Mouse (Mus musculus): ENCODE data around the gene Slk. TPM values are rescaled to one million over a fixed set of nuclear protein-coding genes. Genes with fewer than 3 reads are reported as not detected.

Gene Slk
- total and polyA plus RNA-seq, 3 experiments = 21.1 to 33.6 (median 25.5) TPM

DNA sequence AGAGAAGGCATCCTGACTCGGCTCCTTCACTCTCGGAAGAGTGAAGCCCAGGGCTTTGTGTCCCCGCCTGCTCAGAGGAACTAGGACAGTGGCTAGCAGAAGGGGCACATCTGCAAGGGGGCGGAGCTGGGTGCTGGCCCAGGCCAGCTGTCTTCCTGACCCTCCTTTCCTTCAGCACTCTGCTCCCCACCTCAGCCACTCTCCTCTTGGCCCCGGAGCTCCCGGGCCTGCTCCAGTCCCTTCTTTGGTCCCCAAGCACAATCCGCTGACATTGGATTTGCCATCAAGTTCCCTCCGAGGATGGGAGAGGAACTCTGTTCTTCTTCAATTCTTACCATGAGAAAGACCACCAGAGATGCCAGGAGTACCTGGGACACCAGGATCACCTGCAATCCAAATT is 72.8 kb downstream of the Slk start:
- in situ Hi-C loops (cut with MboI; ENCODE audit: low pct_ligation_motif_present, low pct_unique_long_range_greater_than_20kb, low sequenced_read_pairs) (loop anchor here (10.0 to 25.0 kb wide), 4 partner anchors 143 to 297 kb away; partner anchors contain the start of gene Cfap58), dilution Hi-C loops (cut with MboI; ENCODE audit: extremely low pct_ligation_motif_present, extremely low pct_unique_long_range_greater_than_20kb, low sequenced_read_pairs) (no loop called here)
- H3K79me2 ChIP-seq (replicated peaks; ENCODE audit: control insufficient read depth, extremely low read depth, insufficient read depth, poor library complexity, severe bottlenecking) = no peaks in the 10 kb centered on the region
- H3K4me3 ChIP-seq (replicated peaks in 1 of 3; ENCODE audit: low read depth in 2 of 3, low read length in 2 of 3, poor library complexity in 1 of 3) = no peak overlapping the region
- H3K9ac ChIP-seq (ENCODE audit: insufficient read depth, low read depth) = no peak overlapping the region
- peaks cover 37 to 54% of the 10 kb centered on the region in 2 experiments for H3K4me1 ChIP-seq (ENCODE audit: control insufficient read depth in 1 of 2, insufficient read depth in 2 of 2)
- DNase-seq (ENCODE audit: extremely low read depth) = no peak
- H3K9me3 ChIP-seq (replicated peaks; ENCODE audit: low read length) = no peaks in the 10 kb centered on the region
- no peaks in the 10 kb centered on the region for H3K27me3 ChIP-seq (replicated peaks)
- H3K4me2 ChIP-seq (ENCODE audit: insufficient read depth, low read depth, poor library complexity, severe bottlenecking) = no peak overlapping the region
- H3K27ac ChIP-seq (ENCODE audit: insufficient read depth, low read depth) = no peak overlapping the region
- no peak for TF ChIP-seq JUND (conservative IDR thresholded peaks at IDR 0.05; ENCODE audit: low read depth, low read length)
- no peak for TF ChIP-seq USF2 (conservative IDR thresholded peaks at IDR 0.05; ENCODE audit: low read depth, low read length)
- TF ChIP-seq CHD2 (IDR thresholded peaks at IDR 0.05; ENCODE audit: low read length) = no peak
- TF ChIP-seq RCOR1 (conservative IDR thresholded peaks at IDR 0.05; ENCODE audit: low read depth, low read length) = no peak
- no peak for TF ChIP-seq MYC (IDR thresholded peaks at IDR 0.05; ENCODE audit: low read depth, low read length)
- TF ChIP-seq KAT2A (IDR thresholded peaks at IDR 0.05; ENCODE audit: insufficient replicate concordance, low read length) = no peak
- no peak for TF ChIP-seq MAX (IDR thresholded peaks at IDR 0.05; ENCODE audit: low read length)
- TF ChIP-seq IRF4 (IDR thresholded peaks at IDR 0.05; ENCODE audit: low read depth, low read length) = no peak
- no peak for TF ChIP-seq ZNF384 (IDR thresholded peaks at IDR 0.05; ENCODE audit: low read depth, low read length)
- TF ChIP-seq NRF1 (IDR thresholded peaks at IDR 0.05; ENCODE audit: low read depth, low read length) = no peak
- no peak for TF ChIP-seq SIN3A (IDR thresholded peaks at IDR 0.05; ENCODE audit: low read length)
- no peak for TF ChIP-seq ZMIZ1 (IDR thresholded peaks at IDR 0.05; ENCODE audit: low read depth, low read length)
- no peak for TF ChIP-seq JUN (IDR thresholded peaks at IDR 0.05; ENCODE audit: insufficient read depth, low read depth, low read length)
- TF ChIP-seq TBP (conservative IDR thresholded peaks at IDR 0.05; ENCODE audit: low read depth, low read length) = no peak
- no peak for TF ChIP-seq MAFK (IDR thresholded peaks at IDR 0.05; ENCODE audit: insufficient replicate concordance, low read length)
- no peak for TF ChIP-seq POLR2AphosphoS2 (IDR thresholded peaks at IDR 0.05; ENCODE audit: low read depth, low read length)
- TF ChIP-seq NELFE (IDR thresholded peaks at IDR 0.05; ENCODE audit: low read depth, low read length) = no peak
- peaks cover 0 to 23% of the 10 kb centered on the region in 2 experiments for H3K36me3 ChIP-seq (replicated peaks in 1 of 2; ENCODE audit: control insufficient read depth in 1 of 2, insufficient read depth in 1 of 2, low read length in 1 of 2)

DNA sequence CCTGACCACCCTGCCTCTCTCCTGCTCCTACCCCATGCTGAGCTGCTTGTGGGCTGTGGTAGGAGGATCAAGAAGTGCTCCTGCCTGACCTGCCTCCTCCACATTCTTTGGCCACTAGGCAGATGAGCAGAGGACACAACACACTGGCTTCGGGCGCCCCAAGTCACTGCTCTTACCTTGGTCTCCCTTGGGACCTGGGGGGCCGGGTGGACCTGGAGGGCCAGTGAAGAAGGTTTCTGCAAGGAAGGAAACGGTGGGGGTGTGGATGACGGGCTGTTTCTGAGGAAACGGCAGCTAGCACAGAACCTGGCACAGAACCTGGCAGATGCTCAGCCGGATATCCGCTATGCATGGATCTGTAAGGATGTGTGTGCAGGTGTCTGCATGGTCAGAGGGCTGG is 73.7 kb downstream of the Slk start:
- Histone ChIP-seq H3K4me3 (replicated peaks in 1 of 3; ENCODE audit: low read depth in 2 of 3, low read length in 2 of 3, poor library complexity in 1 of 3) (no peak overlapping the region), H3K4me1 (ENCODE audit: control insufficient read depth in 1 of 2, insufficient read depth in 2 of 2) (peaks cover 37 to 54% of the 10 kb centered on the region in 2 experiments), H3K9me3 (replicated peaks; ENCODE audit: low read length) (no peaks in the 10 kb centered on the region), H3K9ac (ENCODE audit: insufficient read depth, low read depth) (no peak overlapping the region), H3K4me2 (ENCODE audit: insufficient read depth, low read depth, poor library complexity, severe bottlenecking) (no peak overlapping the region), H3K79me2 (replicated peaks; ENCODE audit: control insufficient read depth, extremely low read depth, insufficient read depth, poor library complexity, severe bottlenecking) (no peaks in the 10 kb centered on the region), H3K27me3 (replicated peaks) (no peaks in the 10 kb centered on the region), H3K27ac (ENCODE audit: insufficient read depth, low read depth) (no peak overlapping the region), H3K36me3 (replicated peaks in 1 of 2; ENCODE audit: control insufficient read depth in 1 of 2, insufficient read depth in 1 of 2, low read length in 1 of 2) (peaks cover 0 to 14% of the 10 kb centered on the region in 2 experiments)
- no peak for TF ChIP-seq MXI1 (IDR thresholded peaks at IDR 0.05; ENCODE audit: low read depth, low read length)
- in situ Hi-C loops (cut with MboI; ENCODE audit: low pct_ligation_motif_present, low pct_unique_long_range_greater_than_20kb, low sequenced_read_pairs) (loop anchor here (10.0 to 25.0 kb wide), 4 partner anchors 142 to 298 kb away; partner anchors contain the start of gene Cfap58), dilution Hi-C loops (cut with MboI; ENCODE audit: extremely low pct_ligation_motif_present, extremely low pct_unique_long_range_greater_than_20kb, low sequenced_read_pairs) (no loop called here)
- DNase-seq (ENCODE audit: extremely low read depth) = no peak

Data from CH12.LX (cell line).